Mouse (Mus musculus) heart, embryonic 16.5 days (tissue): ENCODE measurements around the gene Celsr1. TPM values are rescaled to one million over a fixed set of nuclear protein-coding genes. Genes with fewer than 3 reads are reported as not detected.

Experiments
- ATAC-seq: fragments of 200-750 bp; cut with Nextera tagmentation; replicated peaks from 2 replicates; pipeline ENCODE4 v1.8.0; 2017; ENCODE audit warnings: moderate number of reproducible peaks; ENCODE audit not compliant: insufficient read depth, low FRiP score; ENCODE audit errors: extremely low read depth
- H3K27ac ChIP-seq: fragments of 300-500 bp; sonication (generic); 2 replicates; pipeline ENCODE4 v1.5.1; 2014; ENCODE audit warnings: mild to moderate bottlenecking, low read length, control low read depth, moderate library complexity
- H3K27me3 ChIP-seq: fragments of 300-500 bp; sonication (generic); 2 replicates; pipeline ENCODE4 v1.6.1; 2014; ENCODE audit warnings: low read length, mixed read lengths; ENCODE audit not compliant: control insufficient read depth, insufficient read depth
- H3K36me3 ChIP-seq: fragments of 300-500 bp; sonication (generic); 2 replicates; pipeline ENCODE4 v1.6.1; 2014; ENCODE audit not compliant: control insufficient read depth, insufficient read depth
- H3K4me1 ChIP-seq: fragments of 300-500 bp; sonication (generic); 2 replicates; pipeline ENCODE4 v1.6.1; 2014; ENCODE audit warnings: low read length, mixed read lengths; ENCODE audit not compliant: control insufficient read depth, insufficient read depth
- H3K4me2 ChIP-seq: fragments of 300-500 bp; sonication (generic); 2 replicates; pipeline ENCODE4 v1.6.1; 2014; ENCODE audit warnings: low read depth, mild to moderate bottlenecking, control low read depth, low read length
- H3K4me3 ChIP-seq: fragments of 300-500 bp; sonication (generic); 2 replicates; pipeline ENCODE4 v1.5.1; 2014; ENCODE audit warnings: mild to moderate bottlenecking, control low read depth, low read length
- H3K9ac ChIP-seq: fragments of 300-500 bp; sonication (generic); 2 replicates; pipeline ENCODE4 v1.6.1; 2014; ENCODE audit warnings: low read length, control low read depth
- H3K9me3 ChIP-seq: fragments of 300-500 bp; sonication (generic); replicated peaks from 2 replicates; pipeline ENCODE4 v1.6.1; 2016; ENCODE audit warnings: low read length; ENCODE audit not compliant: control insufficient read depth
- WGBS: fragments of 180-500 bp; shearing (Covaris S2); extraction: QIAGEN DNeasy Blood & Tissue Kit; methylation state at CpG from one replicate; pipeline ENCODE4 v1.1.7; 2014; 5-methylcytosine and 5-hydroxymethylcytosine counted together
- polyA plus RNA-seq: library from polyadenylated mRNA; unstranded; fragments of >200 nt; fragmentation: Nextera tagmentation; extraction: Ambion mirVana; gene quantifications from 2 replicates; pipeline ENCODE4 v1.2.1, GENCODE M21; 2015

The Celsr1 gene
- polyA plus RNA-seq, 1 experiment from 2014 or later: 1.7 TPM

DNA sequence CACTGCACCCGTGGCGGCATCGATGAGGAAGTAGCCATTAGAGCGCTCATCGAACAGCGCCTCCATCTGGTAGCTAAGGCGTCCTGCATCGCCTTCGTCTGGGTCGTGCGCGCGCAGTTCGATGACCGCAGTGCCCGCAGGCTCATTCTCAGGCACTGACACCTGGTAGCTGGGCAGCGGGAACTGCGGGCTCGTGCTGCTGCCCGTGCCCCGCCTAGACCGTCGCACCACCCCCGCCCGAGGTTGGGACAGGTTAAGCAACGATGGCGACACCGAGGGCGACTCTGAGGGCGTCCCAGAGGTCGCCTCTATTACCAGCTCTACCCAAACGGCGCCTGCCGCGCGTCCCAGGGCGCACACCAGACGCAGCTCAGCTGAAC lies 776 bp downstream of the Celsr1 start:
- H3K9ac ChIP-seq: peak overlapping the region; percentile 78
- ATAC-seq: peak; percentile 11
- peak overlapping the region; percentile 90 for H3K4me2 ChIP-seq
- H3K36me3 ChIP-seq: peaks cover 16% of the 10 kb centered on the region
- WGBS: under 1% methylated on average over 38 of the region's 38 CpGs
- H3K4me3 ChIP-seq: peak overlapping the region; percentile 73
- H3K4me1 ChIP-seq: peaks cover 17% of the 10 kb centered on the region
- H3K27ac ChIP-seq: no peak overlapping the region
- H3K27me3 ChIP-seq: peaks cover 5% of the 10 kb centered on the region
- H3K9me3 ChIP-seq: peaks cover 6% of the 10 kb centered on the region; the same call in 1 of the 2 replicates

DNA sequence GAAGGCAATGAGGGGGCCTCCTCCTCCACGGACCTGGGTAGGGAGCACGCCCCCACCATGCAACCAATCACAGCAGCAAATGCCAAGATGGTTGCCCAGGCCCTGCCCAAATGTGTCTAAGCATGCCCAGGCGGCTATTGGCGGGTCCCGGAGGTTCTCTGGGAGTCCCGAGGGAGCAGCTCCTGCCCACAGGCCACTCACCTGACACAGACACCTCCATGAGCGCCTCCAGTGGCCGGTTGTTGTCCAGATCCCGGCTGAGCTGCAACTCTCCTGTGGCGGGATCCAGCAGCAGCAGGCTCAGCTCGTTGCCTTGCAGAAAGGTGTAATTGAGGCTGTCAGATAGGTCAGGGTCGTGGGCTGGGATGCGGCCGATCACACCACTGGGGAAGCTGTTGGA lies 3.6 kb downstream of the Celsr1 start:
- Histone ChIP-seq H3K36me3 (peaks cover 16% of the 10 kb centered on the region), H3K9ac (no peak overlapping the region), H3K9me3 (peaks cover 6% of the 10 kb centered on the region; the same call in 1 of the 2 replicates), H3K4me3 (no peak overlapping the region), H3K4me1 (peaks cover 16% of the 10 kb centered on the region), H3K4me2 (peak overlapping the region; percentile 36; the same call in 1 of the 2 replicates), H3K27ac (no peak overlapping the region), H3K27me3 (peaks cover 5% of the 10 kb centered on the region)
- WGBS: 66% methylated on average over 14 of the region's 14 CpGs
- no peak for ATAC-seq

DNA sequence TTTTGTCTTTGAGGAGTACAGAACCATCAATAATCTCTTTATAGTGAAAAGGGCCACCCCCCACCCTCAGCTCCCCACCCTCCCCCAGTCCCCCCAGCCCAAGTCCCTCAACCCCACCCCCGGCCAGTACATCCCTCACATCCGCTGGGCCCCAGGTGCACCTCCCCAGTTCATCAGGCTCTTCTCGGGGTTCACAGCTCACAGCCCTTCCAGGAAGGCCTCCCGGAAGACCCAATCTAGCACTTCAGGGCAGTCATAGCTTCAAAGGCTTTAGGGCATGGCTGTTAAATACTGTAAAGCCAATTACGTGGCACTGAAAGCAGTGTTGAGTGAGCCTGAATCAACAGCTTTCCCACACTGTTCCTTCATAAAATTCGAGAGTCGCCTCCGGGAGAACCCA lies 5.7 kb downstream of the Celsr1 start:
- ATAC-seq: no peak
- peaks cover 6% of the 10 kb centered on the region; the same call in 1 of the 2 replicates for H3K9me3 ChIP-seq
- no peak overlapping the region for H3K27ac ChIP-seq
- peaks cover under 1% of the 10 kb centered on the region for H3K27me3 ChIP-seq
- WGBS: 63% methylated on average over 8 of the region's 8 CpGs
- H3K9ac ChIP-seq: no peak overlapping the region
- peaks cover 16% of the 10 kb centered on the region for H3K36me3 ChIP-seq
- peaks cover 8% of the 10 kb centered on the region for H3K4me1 ChIP-seq
- 0 out of 2 replicates have a peak overlapping the region, but pooled peaks have one; percentile 2 for H3K4me2 ChIP-seq
- no peak overlapping the region for H3K4me3 ChIP-seq

DNA sequence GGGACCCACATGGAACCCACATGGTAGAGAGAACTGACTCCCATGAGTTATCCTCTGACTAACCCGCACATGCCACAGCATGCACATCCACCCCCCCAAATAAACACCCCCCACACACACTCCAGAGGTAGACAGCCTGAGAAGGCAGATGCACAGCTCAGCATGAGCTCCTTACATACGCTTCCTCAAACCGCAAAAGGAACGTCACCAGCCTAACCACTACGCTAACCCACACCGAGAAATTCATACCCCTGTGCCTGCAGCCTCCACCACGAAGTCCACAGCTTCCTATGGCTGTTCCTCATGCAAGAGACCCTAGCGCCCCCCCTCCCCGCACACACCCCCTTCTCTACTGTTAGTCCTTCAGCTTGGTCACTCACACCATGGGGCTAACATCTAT lies 11.6 kb downstream of the Celsr1 start:
- no peak overlapping the region for H3K4me3 ChIP-seq
- no peak overlapping the region for H3K9ac ChIP-seq
- H3K36me3 ChIP-seq: 0 out of 2 replicates have a peak, but pooled peaks cover 5% of the 10 kb centered on the region
- 66% methylated on average over 9 of the region's 9 CpGs for WGBS
- no peak overlapping the region for H3K4me2 ChIP-seq
- ATAC-seq: no peak
- no peak overlapping the region for H3K27ac ChIP-seq
- peaks cover 5% of the 10 kb centered on the region for H3K9me3 ChIP-seq
- no peaks in the 10 kb centered on the region for H3K27me3 ChIP-seq
- H3K4me1 ChIP-seq: peaks cover 12% of the 10 kb centered on the region

DNA sequence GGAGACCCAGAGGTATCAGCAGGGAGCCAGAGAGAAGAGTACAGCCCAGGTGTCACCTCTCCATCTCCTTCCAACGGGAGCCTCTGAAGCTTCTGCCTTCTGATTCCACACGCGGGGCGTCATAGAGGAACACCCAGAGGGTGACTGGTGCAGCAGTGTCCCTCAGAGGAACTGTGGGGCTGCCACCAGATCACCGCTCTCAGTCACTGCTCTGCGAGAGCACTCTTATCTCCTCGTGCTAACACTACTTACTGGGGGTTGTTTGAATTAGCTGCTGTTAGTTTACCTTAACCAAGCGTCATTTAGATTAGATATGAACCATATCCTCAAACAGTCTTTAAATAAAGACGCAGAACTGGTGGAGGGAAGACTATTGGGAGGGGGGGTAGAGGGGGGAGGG lies 12.3 kb downstream of the Celsr1 start:
- Histone ChIP-seq H3K27ac (no peak overlapping the region), H3K4me2 (peak overlapping the region; percentile 18; the same call in 1 of the 2 replicates)
- ATAC-seq: no peak

DNA sequence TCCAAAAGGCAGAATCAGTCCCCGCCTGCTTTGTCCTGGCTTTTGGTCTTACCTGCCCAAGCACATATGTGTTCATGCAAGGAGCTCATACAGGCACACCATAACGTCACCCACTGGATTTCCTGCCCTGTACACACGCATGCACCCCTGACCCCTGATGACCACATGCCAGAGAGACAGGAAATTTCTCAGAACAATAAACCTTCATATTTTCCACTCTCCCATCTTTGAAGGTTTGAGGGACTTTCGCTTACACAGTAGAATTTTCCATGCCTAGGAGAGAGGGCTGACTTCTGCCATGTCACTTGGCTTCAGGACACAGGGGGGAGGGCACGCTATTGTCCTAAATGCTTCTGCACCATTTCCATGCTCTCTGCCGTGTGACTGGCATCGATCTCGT lies 13.6 kb downstream of the Celsr1 start:
- no peak overlapping the region for H3K9ac ChIP-seq
- no peak overlapping the region for H3K4me3 ChIP-seq
- peak overlapping the region; percentile 49 for H3K27ac ChIP-seq
- no peak for ATAC-seq
- 0 out of 2 replicates have a peak, but pooled peaks cover 5% of the 10 kb centered on the region for H3K36me3 ChIP-seq
- H3K9me3 ChIP-seq: peaks cover 5% of the 10 kb centered on the region
- 73% methylated on average over 8 of the region's 8 CpGs for WGBS
- peaks cover 26% of the 10 kb centered on the region for H3K4me1 ChIP-seq
- H3K27me3 ChIP-seq: no peaks in the 10 kb centered on the region
- no peak overlapping the region for H3K4me2 ChIP-seq

More for the DNA sequence above, 12.3 kb downstream of the Celsr1 start:
- Histone ChIP-seq H3K36me3 (0 out of 2 replicates have a peak, but pooled peaks cover 5% of the 10 kb centered on the region), H3K27me3 (no peaks in the 10 kb centered on the region), H3K4me1 (peaks cover 16% of the 10 kb centered on the region), H3K9ac (no peak overlapping the region), H3K4me3 (no peak overlapping the region), H3K9me3 (peaks cover 5% of the 10 kb centered on the region)
- WGBS: 12% methylated on average over 9 of the region's 9 CpGs

DNA sequence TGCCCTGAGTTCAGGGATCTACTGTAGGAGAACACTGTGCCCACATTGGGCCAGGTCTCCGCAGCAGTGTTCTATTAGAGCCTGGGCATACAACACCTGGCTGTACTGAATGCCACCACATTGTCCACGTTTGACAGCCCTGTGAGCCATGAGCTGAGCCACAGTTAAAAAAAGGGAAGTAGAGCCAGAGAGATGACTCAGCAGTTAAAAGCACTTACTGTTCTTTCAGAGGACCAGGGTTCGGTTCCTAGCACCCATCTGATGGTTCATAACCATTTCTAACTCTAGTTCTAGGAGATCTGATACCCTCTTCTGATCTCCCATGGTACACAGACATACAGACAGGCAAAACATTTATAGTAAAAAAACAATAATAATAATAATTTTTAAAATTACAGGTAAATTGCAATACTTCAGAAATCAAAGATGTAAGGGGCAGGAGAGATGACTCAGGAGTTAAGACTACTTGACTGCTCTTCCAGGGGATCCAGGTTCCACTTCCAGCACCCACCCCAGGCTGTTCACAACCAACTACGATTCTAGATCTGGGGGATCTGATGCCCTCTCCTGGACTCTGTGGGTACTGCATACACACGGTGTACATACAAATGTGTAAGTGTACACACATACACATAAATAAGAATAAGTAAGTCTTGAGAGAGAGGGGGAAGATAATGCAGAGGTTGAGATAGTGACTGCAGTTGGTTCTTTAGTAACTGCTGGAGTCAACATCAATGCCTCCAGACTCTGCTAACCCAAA lies 14.6 kb downstream of the Celsr1 start:
- Histone ChIP-seq H3K9ac (no peak overlapping the region), H3K4me2 (no peak overlapping the region), H3K4me3 (no peak overlapping the region), H3K9me3 (peaks cover 5% of the 10 kb centered on the region), H3K27ac (no peak overlapping the region), H3K36me3 (0 out of 2 replicates have a peak, but pooled peaks cover 5% of the 10 kb centered on the region), H3K27me3 (no peaks in the 10 kb centered on the region), H3K4me1 (peaks cover 27% of the 10 kb centered on the region)
- ATAC-seq: no peak
- WGBS: 91% methylated on average over 5 of the region's 5 CpGs

DNA sequence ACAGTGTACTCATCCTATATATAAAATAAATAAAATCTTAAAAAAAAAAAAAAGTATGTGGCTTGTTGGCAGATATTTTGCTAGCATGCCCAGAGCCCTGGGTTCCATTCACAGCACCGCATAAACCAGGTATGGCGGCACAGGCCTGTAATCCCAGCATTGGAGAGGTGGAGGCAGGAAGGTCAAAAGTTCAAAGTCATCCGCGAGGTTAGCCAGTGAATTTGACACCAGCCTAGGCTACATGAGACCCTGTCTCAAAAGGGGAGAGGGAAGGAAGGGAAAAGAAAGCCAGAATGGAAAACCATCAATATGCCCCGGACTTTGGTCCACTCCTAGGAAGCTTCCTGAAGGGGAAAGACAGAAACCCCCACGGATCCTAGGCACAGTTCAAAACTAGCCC lies 16.2 kb downstream of the Celsr1 start:
- Histone ChIP-seq H3K9ac (no peak overlapping the region), H3K4me1 (peaks cover 37% of the 10 kb centered on the region), H3K36me3 (0 out of 2 replicates have a peak, but pooled peaks cover 5% of the 10 kb centered on the region), H3K4me2 (no peak overlapping the region), H3K27ac (no peak overlapping the region), H3K27me3 (no peaks in the 10 kb centered on the region), H3K9me3 (peaks cover 5% of the 10 kb centered on the region), H3K4me3 (no peak overlapping the region)
- ATAC-seq: no peak
- WGBS: 88% methylated on average over 6 of the region's 6 CpGs

DNA sequence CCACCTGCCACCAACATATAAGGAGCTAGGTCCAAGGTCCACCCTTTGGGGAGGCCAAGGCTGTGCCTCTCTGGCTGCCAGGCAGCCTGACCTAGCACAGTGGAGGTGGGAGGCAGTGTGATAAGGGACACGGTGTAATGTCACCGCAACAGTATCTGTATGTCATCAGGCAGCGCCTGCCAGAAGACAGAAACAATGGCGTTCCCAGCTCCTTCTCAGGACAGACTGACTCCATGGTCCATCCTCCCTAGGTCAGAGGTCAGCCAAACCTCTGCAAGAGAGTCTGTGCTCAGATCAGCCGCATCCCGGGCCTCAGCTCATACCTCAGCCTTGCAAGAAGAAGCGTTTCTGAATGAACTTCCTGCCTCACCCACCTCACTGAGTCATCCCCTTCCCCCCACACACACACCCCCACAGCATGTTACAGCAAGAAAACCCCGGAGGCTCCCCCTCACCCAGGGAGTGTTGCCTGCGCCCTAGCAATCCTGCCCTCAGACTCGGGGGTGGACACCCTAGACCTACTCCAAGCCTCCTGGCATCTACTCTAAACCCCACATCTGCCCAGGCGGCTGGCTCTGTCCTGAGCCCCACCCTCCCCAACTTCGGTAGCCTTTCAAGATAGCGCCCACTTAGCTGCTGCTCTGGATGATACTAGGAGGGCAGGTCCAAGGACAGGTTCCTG lies 17.6 kb downstream of the Celsr1 start:
- 25% methylated on average over 13 of the region's 13 CpGs for WGBS
- H3K4me1 ChIP-seq: peaks cover 27% of the 10 kb centered on the region
- no peak overlapping the region for H3K4me3 ChIP-seq
- 0 out of 2 replicates have a peak, but pooled peaks cover 5% of the 10 kb centered on the region for H3K36me3 ChIP-seq
- H3K9me3 ChIP-seq: peaks cover 5% of the 10 kb centered on the region
- ATAC-seq: peak; percentile 30
- H3K27me3 ChIP-seq: no peaks in the 10 kb centered on the region
- no peak overlapping the region for H3K9ac ChIP-seq
- no peak overlapping the region for H3K4me2 ChIP-seq
- 0 out of 2 replicates have a peak overlapping the region, but pooled peaks have one; percentile 18 for H3K27ac ChIP-seq
